Mouse (Mus musculus): ENCODE measurements at regions not wholly inside any gene's neighbourhood (a gene's known extent, or its start where the extent isn't known, plus 50 kb on each side); places are given as distances from the start of the nearest gene placed in this dataset.
"Not testable (repeated sequence)": the region's sequence is repeated elsewhere in the genome, so short reads cannot be mapped to it uniquely, and the experiment has no call there.

DNA sequence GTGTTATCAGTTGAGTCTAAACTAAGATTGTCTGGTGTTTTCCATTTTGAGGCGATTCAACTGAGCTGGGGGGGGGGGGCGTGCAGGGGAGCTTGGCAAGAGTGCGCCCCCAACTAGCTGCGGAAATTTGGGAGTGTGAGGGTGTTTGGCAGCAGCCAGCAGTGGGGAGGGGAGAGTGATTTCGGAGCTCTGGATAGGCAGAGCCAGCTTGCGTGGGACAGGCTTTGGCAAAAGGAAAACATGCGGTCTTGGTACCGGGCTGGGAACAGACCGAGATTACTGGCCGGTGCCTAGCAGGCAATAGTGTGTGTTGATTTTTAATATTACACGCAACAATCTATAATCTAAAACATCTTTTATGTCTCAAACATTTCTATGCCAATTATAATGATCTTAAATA lies 199.4 kb upstream of the Cdk6 start:
- WGBS (ENCODE audit: missing documents): 100% methylated on average over 5 of the region's 11 CpGs
- not testable (repeated sequence) for H3K36me3 ChIP-seq (ENCODE audit: inconsistent target); H3K79me2 ChIP-seq (ENCODE audit: inconsistent target); H3K27ac ChIP-seq; H3K4me3 ChIP-seq (ENCODE audit: inconsistent target)

DNA sequence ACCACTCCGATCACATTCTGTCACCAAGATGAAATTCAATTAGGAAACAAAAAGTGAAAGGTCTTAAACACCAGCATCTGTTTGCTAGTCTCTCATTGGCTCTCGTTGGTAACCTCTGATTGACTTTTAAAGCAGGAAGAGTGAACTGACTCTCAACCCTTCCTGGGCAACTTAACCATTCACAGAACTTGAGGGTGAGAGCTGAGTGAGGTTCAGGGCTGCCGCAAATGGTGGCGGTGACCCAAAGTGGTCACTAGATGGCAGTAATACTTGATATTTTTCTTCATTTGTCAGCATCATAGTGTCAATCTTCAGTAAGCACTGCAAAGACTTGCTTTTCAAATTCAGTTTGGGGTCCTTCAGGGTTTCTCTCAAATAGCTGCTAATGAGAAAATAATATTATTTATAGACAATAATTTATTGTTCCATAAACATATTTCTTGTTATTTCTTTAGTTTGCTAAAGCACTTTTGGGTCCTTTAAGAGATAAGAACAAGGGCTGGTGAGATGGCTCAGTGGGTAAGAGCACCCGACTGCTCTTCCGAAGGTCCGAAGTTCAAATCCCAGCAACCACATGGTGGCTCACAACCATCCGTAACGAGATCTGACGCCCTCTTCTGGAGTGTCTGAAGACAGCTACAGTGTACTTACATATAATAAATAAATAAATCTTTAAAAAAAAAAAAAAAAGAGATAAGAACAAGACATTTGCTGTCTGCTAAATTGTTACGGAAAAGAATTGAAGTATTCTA lies 194.6 kb upstream of the Cdk6 start:
- H3K79me2 ChIP-seq (ENCODE audit: inconsistent target); H3K27ac ChIP-seq; H3K4me3 ChIP-seq (ENCODE audit: inconsistent target); H3K36me3 ChIP-seq (ENCODE audit: inconsistent target): not testable (repeated sequence)
- 49% methylated on average over 4 of the region's 11 CpGs for WGBS (ENCODE audit: missing documents)

- H3K4me3 ChIP-seq (ENCODE audit: inconsistent target); H3K27ac ChIP-seq; H3K79me2 ChIP-seq (ENCODE audit: inconsistent target); H3K36me3 ChIP-seq (ENCODE audit: inconsistent target): not testable (repeated sequence)
- 69% methylated on average over 4 of the region's 5 CpGs for WGBS (ENCODE audit: missing documents)
Observed at GRCm38 (mm10) chr5:3149886-3150285, 191.4 kb upstream of the Cdk6 start.

DNA sequence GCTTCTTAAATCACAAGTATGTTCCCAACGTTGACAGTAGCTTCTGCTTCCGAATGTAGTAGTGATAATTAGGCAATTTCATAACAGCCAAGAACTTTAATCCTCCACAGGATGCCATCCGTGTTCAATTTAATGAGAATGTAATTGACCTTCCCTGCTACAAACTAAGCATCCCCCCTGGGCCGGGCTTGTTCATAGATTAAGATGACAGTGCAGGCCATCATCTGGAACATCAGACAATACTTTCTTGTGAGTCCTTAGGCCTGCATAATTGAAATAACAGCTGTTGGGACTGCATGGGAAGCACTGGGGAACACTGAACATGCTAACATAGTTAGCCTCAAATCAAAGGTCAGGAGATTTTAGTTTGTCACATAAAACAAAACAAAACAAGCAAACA lies 190.5 kb upstream of the Cdk6 start:
- H3K27ac ChIP-seq: peak overlapping the region; percentile 73; the same call in 1 of the 2 replicates
- not testable (repeated sequence) for H3K36me3 ChIP-seq (ENCODE audit: inconsistent target); H3K79me2 ChIP-seq (ENCODE audit: inconsistent target); H3K4me3 ChIP-seq (ENCODE audit: inconsistent target)
- WGBS (ENCODE audit: missing documents): 83% methylated on average over 3 of the region's 4 CpGs

GRCm38 (mm10) chr5:3151534-3152148 lies 189.6 kb upstream of the Cdk6 start:
- not testable (repeated sequence) for H3K36me3 ChIP-seq (ENCODE audit: inconsistent target); H3K4me3 ChIP-seq (ENCODE audit: inconsistent target); H3K79me2 ChIP-seq (ENCODE audit: inconsistent target)
- 32% methylated on average over 11 of the region's 12 CpGs for WGBS (ENCODE audit: missing documents)
- peak overlapping the region; percentile 73 for H3K27ac ChIP-seq

- WGBS (ENCODE audit: missing documents): 5% methylated on average over 16 of the region's 26 CpGs
- not testable (repeated sequence) for H3K79me2 ChIP-seq (ENCODE audit: inconsistent target); H3K4me3 ChIP-seq (ENCODE audit: inconsistent target); H3K36me3 ChIP-seq (ENCODE audit: inconsistent target)
- H3K27ac ChIP-seq: peak overlapping the region; percentile 73
Observed at GRCm38 (mm10) chr5:3152149-3152865, 189.0 kb upstream of the Cdk6 start.

GRCm38 (mm10) chr5:3165511-3165910 lies 175.8 kb upstream of the Cdk6 start:
- WGBS (ENCODE audit: missing documents): 100% methylated on average over 1 of the region's 2 CpGs
- H3K4me3 ChIP-seq (ENCODE audit: inconsistent target); H3K79me2 ChIP-seq (ENCODE audit: inconsistent target); H3K36me3 ChIP-seq (ENCODE audit: inconsistent target); H3K27ac ChIP-seq: not testable (repeated sequence)

DNA sequence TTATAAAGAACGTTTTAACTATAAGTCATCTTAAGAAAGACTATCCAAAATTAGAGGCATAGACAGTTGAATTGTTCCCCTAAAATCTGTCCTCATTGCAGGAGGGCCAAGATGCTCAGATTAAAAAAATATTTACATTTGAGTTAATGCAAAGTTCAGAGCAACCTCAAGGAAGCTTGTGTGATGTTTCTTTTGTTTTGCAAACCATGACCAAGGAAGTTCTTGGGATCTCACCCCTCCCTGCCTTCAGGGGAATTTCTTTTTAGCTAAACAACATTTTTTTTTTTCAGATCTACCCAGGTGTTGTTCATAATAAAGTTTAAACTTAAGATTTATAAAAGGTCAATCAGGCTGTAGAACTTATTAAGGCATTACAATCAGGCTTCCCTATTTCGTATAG lies 174.8 kb upstream of the Cdk6 start:
- H3K36me3 ChIP-seq (ENCODE audit: inconsistent target); H3K27ac ChIP-seq; H3K79me2 ChIP-seq (ENCODE audit: inconsistent target); H3K4me3 ChIP-seq (ENCODE audit: inconsistent target): not testable (repeated sequence)
- WGBS (ENCODE audit: missing documents): 96% methylated on average over 2 of the region's 2 CpGs

DNA sequence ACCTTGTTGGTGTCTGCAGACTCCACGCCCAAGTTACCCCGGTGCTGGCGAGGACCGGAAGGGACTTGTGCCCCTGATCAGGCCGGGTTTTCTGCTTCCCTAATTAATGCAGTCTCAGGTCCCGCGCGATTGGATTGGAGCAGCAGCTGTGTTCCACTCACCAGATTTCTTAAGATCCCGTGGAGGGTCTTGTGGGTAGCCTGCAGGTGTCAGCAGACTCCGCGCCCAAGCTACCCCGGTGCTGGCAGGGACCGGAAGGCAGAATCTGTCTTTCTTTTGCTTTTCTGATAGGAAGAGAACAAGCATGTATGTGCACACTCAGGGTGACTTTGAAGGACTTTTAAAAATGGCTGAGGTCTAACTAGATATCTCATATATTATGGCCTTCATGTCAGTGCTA lies 147.7 kb upstream of the Cdk6 start:
- H3K36me3 ChIP-seq (ENCODE audit: inconsistent target); H3K4me3 ChIP-seq (ENCODE audit: inconsistent target); H3K79me2 ChIP-seq (ENCODE audit: inconsistent target): not testable (repeated sequence)
- 48% methylated on average over 12 of the region's 13 CpGs for whole genome bisulfite sequencing (ENCODE audit: missing documents)
- H3K27ac ChIP-seq: peak overlapping the region; percentile 12; the same call in 1 of the 2 replicates

DNA sequence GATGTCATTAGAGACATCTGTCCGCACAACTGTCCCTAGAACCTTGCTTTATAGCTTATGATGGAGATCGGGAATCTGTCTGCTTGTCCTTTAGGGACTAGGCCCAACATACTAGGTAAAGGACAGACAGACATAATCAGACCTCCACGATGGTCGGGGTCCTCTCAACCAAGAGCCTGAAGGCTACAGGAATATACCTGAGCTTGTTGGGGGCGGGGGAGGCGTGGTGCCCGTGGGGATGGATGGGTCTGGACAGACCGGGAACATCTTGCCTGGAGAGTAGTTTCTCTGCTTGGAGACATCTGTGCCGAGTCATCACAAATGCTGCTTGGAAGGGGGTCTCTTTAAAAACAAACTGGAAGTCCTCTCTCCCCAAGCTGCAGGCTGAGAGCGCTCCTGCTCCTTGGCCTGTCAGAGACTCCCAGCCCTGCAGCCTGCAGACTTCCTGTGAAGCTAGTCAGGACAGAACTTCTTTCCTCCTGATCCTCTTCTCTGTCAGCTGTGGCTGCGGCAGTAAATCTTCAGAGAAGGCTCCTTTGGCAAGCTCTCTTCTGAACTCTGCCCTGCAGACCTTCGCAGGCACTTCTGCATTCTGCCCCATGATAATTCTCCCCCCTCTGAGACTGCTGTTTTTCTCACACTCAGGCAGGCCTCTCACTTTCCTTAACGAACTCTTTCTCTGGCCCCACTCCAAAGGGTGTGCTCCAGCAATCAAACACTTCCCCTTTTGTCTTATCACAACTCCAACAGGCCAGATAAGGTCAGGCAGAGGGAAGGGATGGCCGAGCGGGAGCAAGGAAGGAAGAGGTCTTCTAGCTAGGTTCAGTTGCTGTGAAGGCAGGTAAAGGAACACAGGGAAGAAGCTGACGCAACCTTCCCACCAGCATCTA lies 143.1 kb upstream of the Cdk6 start:
- H3K27ac ChIP-seq: peak overlapping the region; percentile 99

GRCm38 (mm10) chr5:3198869-3199550 lies 142.3 kb upstream of the Cdk6 start:
- not testable (repeated sequence) for H3K36me3 ChIP-seq (ENCODE audit: inconsistent target); H3K79me2 ChIP-seq (ENCODE audit: inconsistent target)
- Histone ChIP-seq H3K27ac (peak overlapping the region; percentile 99), H3K4me3 (ENCODE audit: inconsistent target) (peak overlapping the region; percentile 12; the same call in 1 of the 2 replicates)
- 1% methylated on average over 5 of the region's 7 CpGs for WGBS (ENCODE audit: missing documents)

More for the DNA sequence above, 143.1 kb upstream of the Cdk6 start:
- no peaks in the 10 kb centered on the region for H3K79me2 ChIP-seq (ENCODE audit: inconsistent target)
- no peaks in the 10 kb centered on the region for H3K36me3 ChIP-seq (ENCODE audit: inconsistent target)
- WGBS (ENCODE audit: missing documents): 22% methylated on average over 16 of the region's 16 CpGs
- peak overlapping the region; percentile 12 for H3K4me3 ChIP-seq (ENCODE audit: inconsistent target)

GRCm38 (mm10) chr5:3206160-3206559 lies 135.1 kb upstream of the Cdk6 start:
- not testable (repeated sequence) for H3K79me2 ChIP-seq (ENCODE audit: inconsistent target); H3K4me3 ChIP-seq (ENCODE audit: inconsistent target); H3K27ac ChIP-seq; H3K36me3 ChIP-seq (ENCODE audit: inconsistent target)
- WGBS (ENCODE audit: missing documents): 80% methylated on average over 5 of the region's 5 CpGs

DNA sequence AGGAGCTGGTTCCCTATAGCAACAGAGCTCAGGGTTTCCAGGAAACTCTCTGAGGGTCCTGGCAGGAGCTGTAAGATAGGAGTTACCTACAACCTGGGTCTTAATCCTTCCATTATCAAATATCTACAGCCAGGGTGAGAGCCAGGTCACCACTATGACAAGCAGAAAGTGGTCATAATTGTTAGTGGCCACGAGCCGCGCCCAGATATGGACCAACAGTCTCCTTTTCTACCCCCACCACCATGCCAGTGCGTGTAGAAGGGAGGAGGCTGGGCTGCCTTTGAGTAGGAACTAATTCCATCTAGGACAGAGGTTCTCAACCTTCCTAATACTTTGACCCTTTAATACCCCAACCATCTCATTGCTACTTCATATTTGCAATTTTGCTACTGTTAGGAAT lies 133.0 kb upstream of the Cdk6 start:
- WGBS (ENCODE audit: missing documents): no CpG with 5 or more reads among the region's 4 CpGs
- not testable (repeated sequence) for H3K27ac ChIP-seq; H3K79me2 ChIP-seq (ENCODE audit: inconsistent target); H3K4me3 ChIP-seq (ENCODE audit: inconsistent target); H3K36me3 ChIP-seq (ENCODE audit: inconsistent target)

DNA sequence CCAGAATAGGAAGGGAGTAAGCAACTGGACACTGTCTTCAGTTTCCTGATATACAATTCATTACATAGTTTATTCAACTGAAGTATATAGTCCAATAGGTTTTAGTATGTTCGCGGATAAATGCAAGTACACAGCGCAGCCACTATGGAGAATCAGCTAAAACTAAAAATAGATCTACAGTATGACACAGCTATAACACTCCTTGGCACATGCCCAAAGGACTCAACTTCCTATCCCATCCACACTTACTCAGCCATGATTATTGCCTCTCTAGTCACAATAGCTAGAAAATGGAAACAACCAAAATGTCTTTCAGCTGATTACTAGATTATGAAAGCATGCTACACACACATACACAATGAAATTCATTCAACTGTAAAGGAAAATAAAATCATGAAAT lies 130.0 kb upstream of the Cdk6 start:
- Histone ChIP-seq H3K27ac (no peak overlapping the region), H3K4me3 (ENCODE audit: inconsistent target) (no peak overlapping the region), H3K79me2 (ENCODE audit: inconsistent target) (no peaks in the 10 kb centered on the region), H3K36me3 (ENCODE audit: inconsistent target) (no peaks in the 10 kb centered on the region)
- 94% methylated on average over 3 of the region's 3 CpGs for WGBS (ENCODE audit: missing documents)
